Mouse (Mus musculus): ENCODE measurements around the gene Drosha. TPM values are rescaled to one million over a fixed set of nuclear protein-coding genes. Genes with fewer than 3 reads are reported as not detected.
"Not testable (repeated sequence)": the region's sequence is repeated elsewhere in the genome, so short reads cannot be mapped to it uniquely, and the experiment has no call there.

Drosha gene
- total RNA-seq, 2 experiments from 2014 or later: 29.8 to 31.0 TPM

DNA sequence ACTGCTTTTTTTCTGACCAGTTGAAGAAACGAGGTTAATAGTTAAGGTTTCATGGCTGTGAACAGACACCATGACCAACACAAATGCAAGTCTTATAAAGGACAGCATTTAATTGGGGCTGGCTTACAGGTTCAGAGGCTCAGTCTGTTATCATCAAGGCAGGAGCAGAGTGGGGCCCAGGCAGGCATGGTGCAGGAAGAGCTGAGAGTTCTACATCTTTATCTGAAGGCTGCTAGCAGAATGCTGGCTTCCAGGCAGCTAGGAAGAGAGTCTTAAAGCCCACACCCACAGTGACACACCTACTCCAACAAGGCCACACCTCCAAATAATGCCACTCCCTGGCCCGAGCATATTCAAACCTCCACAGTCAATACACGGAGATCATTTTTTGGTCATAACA is 112.7 kb downstream of the Drosha start:
- DNase-seq: not testable (repeated sequence)

DNA sequence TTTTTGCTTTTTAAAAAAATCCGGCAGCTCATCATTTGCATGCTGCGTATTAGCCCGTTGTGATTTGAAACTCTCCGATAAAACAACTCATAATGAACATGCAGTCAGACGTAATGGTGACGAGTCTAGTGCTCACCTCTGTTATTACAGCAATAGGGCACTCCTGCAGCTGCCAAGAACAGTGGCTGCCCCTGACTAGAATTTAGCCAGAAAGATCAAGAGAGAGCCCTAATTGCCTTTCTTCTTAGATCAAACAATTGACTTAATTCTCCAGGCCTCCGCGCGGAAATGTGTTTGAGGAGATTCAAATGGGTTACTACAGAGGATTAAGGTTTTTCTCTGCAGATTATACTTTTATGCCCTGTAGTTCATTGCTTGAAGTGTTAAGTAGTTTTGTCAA is 116.5 kb downstream of the Drosha start:
- no peak for DNase-seq

DNA sequence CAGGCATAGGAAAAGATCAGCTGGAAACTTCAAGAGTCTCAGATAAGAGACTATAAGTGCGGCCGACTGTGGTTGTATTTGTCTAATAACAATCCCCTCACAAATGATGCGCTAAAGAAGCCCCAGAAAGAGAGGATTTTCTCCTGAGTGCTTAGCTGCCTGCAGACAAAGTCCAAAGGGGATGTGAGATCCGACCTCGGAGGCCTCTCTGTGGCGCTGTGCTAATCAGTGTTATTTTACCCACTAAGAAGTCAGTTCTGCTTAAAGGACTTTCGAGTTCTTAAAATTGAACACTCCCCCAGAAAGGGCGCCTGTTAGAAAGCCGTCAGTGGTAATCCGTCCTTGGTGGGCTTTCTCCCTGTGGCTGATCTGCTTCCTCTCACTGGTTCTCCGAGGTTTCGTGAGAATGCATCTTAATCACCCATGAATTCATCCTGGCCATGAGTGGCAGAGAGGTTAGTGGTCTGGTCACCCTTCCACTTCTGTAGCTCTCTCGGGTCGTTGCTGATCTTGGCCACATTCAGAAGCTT is 117.1 kb downstream of the Drosha start:
- no peak for DNase-seq

DNA sequence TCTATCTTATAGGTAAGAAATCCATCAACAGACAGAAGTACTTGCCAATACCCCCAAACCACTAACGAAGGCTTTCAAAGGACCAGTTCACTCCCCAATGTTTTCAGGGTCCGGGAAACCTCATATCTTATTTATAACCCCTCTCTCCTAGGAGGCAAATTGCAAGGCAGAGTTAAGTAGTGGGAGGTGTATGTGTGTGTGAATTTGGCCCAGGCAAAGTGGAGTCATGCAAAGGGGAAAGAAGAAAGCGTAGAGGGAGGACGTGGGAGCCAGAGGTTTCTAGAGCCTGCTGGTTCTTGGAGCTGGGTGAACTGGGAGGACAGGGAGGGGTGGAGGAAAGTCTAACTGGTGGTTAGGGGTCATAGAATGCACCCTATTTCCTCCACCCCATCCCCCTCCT is 117.8 kb downstream of the Drosha start:
- no peak for DNase-seq

DNA sequence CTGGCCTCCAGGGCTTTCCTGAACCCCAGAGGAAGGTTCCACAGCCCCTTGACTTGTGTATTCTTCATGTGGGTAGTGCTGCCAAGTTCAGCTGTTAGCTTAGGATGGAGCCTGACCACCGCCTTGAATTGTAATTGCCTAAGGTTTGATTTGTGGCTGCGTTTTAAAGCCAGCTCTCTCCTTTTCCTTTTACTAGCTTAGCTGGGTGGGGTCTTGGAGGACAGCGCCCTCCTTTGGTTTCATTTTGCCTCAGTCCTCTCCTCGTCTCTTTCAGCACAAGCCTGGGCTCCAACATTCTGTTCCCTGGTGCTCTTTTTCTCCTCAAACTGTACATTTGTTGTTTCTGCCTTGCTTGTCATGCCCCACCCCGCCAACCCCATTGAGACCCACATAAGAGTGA is 133.4 kb downstream of the Drosha start:
- DNase-seq: no peak

DNA sequence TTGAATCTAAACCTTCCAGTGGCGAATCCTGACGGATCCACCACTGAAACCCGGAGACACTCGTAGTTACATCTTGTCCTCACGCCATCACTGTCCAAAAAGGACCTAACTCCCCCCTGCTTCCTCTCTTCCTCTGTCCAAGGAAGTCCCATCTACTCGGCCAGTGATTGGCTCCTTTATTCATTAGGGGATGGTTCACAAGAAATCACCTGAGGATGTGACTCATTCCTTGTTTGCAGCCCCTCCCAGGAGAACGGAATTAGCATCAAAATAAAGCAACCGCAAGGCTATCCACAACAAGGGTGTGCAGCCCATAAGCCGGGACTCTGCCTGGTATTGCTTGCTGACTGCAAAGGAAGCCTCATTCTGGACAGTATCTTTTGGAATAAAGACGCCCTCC is 137.6 kb downstream of the Drosha start:
- DNase-seq: no peak

DNA sequence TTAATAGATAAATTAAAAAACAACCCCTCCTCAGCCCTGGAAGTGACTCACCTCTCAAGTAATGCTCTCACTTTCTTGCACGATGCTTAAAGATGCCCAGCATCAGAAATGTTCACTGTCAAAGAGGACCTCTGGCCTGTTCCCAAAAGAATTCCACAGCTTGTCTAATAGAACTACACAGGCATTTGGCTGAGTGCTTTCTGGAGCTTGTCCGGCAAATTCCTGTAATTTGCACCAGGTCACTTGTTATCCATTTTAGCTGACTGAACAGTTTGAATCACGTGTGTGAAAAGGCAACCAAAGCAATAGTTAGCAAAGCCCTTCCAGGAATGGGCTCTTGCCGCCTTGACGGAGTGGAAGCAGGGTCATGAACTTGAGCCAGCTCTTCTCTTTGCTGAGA is 140.6 kb downstream of the Drosha start:
- no peak for DNase-seq

DNA sequence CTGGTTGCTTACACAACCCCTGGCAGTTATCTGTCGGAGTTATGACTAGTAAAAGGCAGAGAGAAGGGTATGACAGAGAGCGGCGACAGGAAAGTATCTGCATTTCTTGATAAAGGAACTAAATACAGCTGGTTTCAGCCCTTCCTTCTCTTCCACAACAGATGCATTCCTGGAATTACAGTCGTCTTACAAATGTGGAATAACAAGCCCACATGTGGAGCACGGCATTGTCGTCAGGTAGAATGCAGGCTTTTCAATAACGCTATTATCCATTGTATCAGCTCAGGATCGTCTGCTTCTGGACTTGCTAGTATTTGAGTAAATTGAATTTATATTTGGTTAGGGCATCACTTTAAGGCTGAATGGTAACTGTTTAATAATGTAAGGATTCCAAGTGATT is 144.2 kb downstream of the Drosha start:
- DNase-seq: no peak

DNA sequence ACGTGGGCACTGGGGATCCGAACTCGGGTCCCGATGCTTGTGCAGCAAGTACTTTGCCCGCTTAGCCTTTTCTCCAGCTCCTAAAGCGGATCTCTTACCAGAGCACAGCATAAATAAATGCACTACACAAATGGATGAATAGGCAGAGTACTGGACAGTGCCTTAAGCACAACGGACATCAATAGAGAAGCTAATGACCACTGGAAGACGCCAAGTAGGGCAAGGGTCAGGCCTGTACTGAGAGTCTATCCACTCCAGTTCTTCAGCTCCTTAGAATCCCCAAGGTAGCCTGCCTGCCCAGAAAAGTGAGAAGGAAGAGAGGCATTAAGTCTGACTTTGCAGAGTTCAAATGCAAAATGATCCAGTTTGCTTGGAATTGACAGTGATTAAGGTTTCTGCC is 147.8 kb downstream of the Drosha start:
- DNase-seq: peak; percentile 11

Small RNA genes within 50 kb of the gene (microRNA-seq; reads per million reads assigned to microRNA genes)
- 0 reads per million in 2 experiments for gene Gm47288

Other genes starting within 250 kb of the Drosha start
- gene Pdzd2, start 84.9 kb upstream of the Drosha start, total RNA-seq (2021): 10 to 100 TPM; 44.8 to 61.6 TPM
- gene 6030458C11Rik, start 166 bp upstream of the Drosha start, total RNA-seq (2021): 10 to 100 TPM; 17.9 to 18.2 TPM